In genomic region chr2:77890836-77891438, GRCm38 (mm10) we compare ENCODE assay signal across 19 mouse cellular contexts. TPM values are rescaled to one million over a fixed set of nuclear protein-coding genes. Genes with fewer than 3 reads are reported as not detected.
DNase-seq lines count a peak whose midpoint lies in the region; ATAC-seq lines count a peak whose summit lies in the region.
"Had no signal": no experiment of that assay in that cellular context is flagged by ENCODE, and none has a peak within 500 bp of the region (broad histone marks: within the 10 kb centered on the region; RNA-seq: fewer than 3 reads in every experiment).

No protein-coding gene starts in this region.

- ATAC-seq in limb, embryonic 11.5 days (ENCODE audit: insufficient number of reproducible peaks, low FRiP score, low TSS enrichment, low read depth), result no peak
- no peak for ATAC-seq in frontal cortex, adult (ENCODE audit: low TSS enrichment)
- ATAC-seq: forebrain, embryonic 14.5 days; forebrain, embryonic 16.5 days had no signal

- H3K9ac ChIP-seq in limb, embryonic 11.5 days (ENCODE audit: low read length), result no peak overlapping the region
- H3K9ac ChIP-seq: embryonic facial prominence, embryonic 12.5 days; forebrain, embryonic 12.5 days had no signal

- peaks cover 5% of the 10 kb centered on the region for H3K36me3 ChIP-seq in limb, embryonic 11.5 days (ENCODE audit: control insufficient read depth, insufficient read depth, low read length)
- H3K36me3 ChIP-seq in limb, embryonic 10.5 days, result peaks cover 33% of the 10 kb centered on the region

- no peak overlapping the region for H3K4me2 ChIP-seq in limb, embryonic 11.5 days (ENCODE audit: low read depth, severe bottlenecking)
- H3K4me2 ChIP-seq: embryonic facial prominence, embryonic 12.5 days; forebrain, embryonic 12.5 days had no signal

- H3K4me1 ChIP-seq in limb, embryonic 11.5 days (ENCODE audit: control insufficient read depth, insufficient read depth, low read length), result no peaks in the 10 kb centered on the region
- H3K4me1 ChIP-seq in limb, embryonic 10.5 days, result no peaks in the 10 kb centered on the region
- H3K4me1 ChIP-seq: embryonic facial prominence, embryonic 10.5 days; embryonic facial prominence, embryonic 12.5 days; forebrain, embryonic 10.5 days; forebrain, embryonic 12.5 days had no signal

- H3K27ac ChIP-seq in limb, embryonic 11.5 days (replicated peaks; ENCODE audit: low read depth, low read length), result no peak overlapping the region
- H3K27ac ChIP-seq in limb, embryonic 10.5 days, result no peak overlapping the region
- H3K27ac ChIP-seq: embryonic facial prominence, embryonic 10.5 days; embryonic facial prominence, embryonic 12.5 days; forebrain, embryonic 10.5 days; forebrain, embryonic 12.5 days had no signal

- 97% methylated on average over 5 of the region's 5 CpGs for WGBS in limb, embryonic 11.5 days
- WGBS in limb, embryonic 10.5 days, result 93% methylated on average over 5 of the region's 5 CpGs

- DNase-seq in limb, embryonic 11.5 days (ENCODE audit: low spot score), result peak; percentile 11
- DNase-seq in limb, embryonic 10.5 days (ENCODE audit: low spot score), result no peak
- peak; percentile 76 for DNase-seq in 3T3-L1 (ENCODE audit: low read depth, low spot score)
- peak; percentile 28 for DNase-seq in fat pad, adult 2 months (ENCODE audit: extremely low read depth, low read depth, low spot score)
- DNase-seq: adrenal gland, adult 8-10 months; adrenal gland, postnatal 14 days; adrenal gland, postnatal 36 days; cerebellum, adult 11-12 months; cerebellum, adult 2 months; cerebellum, adult 9-10 months; cerebellum, postnatal 10 days; cerebellum, postnatal 25 days had no signal

- no peaks in the 10 kb centered on the region for H3K9me3 ChIP-seq in limb, embryonic 11.5 days (ENCODE audit: control insufficient read depth, low read length)
- H3K9me3 ChIP-seq in limb, embryonic 10.5 days (replicated peaks), result no peaks in the 10 kb centered on the region
- H3K9me3 ChIP-seq: embryonic facial prominence, embryonic 10.5 days; embryonic facial prominence, embryonic 12.5 days; forebrain, embryonic 10.5 days; forebrain, embryonic 12.5 days had no signal

- H3K4me3 ChIP-seq in limb, embryonic 11.5 days (ENCODE audit: low read depth, low read length), result no peak overlapping the region
- no peak overlapping the region for H3K4me3 ChIP-seq in limb, embryonic 10.5 days
- H3K4me3 ChIP-seq: embryonic facial prominence, embryonic 10.5 days; embryonic facial prominence, embryonic 12.5 days; forebrain, embryonic 10.5 days; forebrain, embryonic 12.5 days had no signal

- H3K27me3 ChIP-seq in limb, embryonic 11.5 days (ENCODE audit: control insufficient read depth, insufficient read depth, low read length), result no peaks in the 10 kb centered on the region
- no peaks in the 10 kb centered on the region for H3K27me3 ChIP-seq in limb, embryonic 10.5 days (ENCODE audit: low read depth, poor library complexity, severe bottlenecking)
- H3K27me3 ChIP-seq: embryonic facial prominence, embryonic 12.5 days; forebrain, embryonic 12.5 days had no signal

RNA-seq across cellular contexts. Expression of gene Cwc22, which starts 55.2 kb away (rescaled TPM):
- 40.4 and 47.2 TPM in 2 replicates for polyA plus RNA-seq in limb, embryonic 11.5 days (2014; fragmentation: Nextera tagmentation; extraction: Ambion mirVana)
- polyA plus RNA-seq in limb, embryonic 10.5 days (2016; fragmentation: Nextera tagmentation; extraction: Ambion mirVana), result 41.1 and 42.8 TPM in 2 replicates
